Mouse (Mus musculus) layer of hippocampus, postnatal 25 days (tissue): ENCODE data around the gene Ralgps1. TPM values are rescaled to one million over a fixed set of nuclear protein-coding genes. Genes with fewer than 3 reads are reported as not detected.
A peak's percentile ranks its signal among the peaks of the same experiment; 100 is the strongest.

Source experiments
- DNase-seq, 2 experiments: peaks; one replicate each; pipeline ENCODE4 v3.0.0; 2022; ENCODE audit warnings: mixed read lengths in 2 of 2, low spot score in 1 of 2; ENCODE audit errors: extremely low spot score in 1 of 2
- total RNA-seq, 2 experiments: library from RNA; stranded (reverse); gene quantifications; 2 replicates each; pipeline ENCODE4 v1.2.3; 2021

Gene Ralgps1
- total RNA-seq, 2 experiments from 2014 or later, result 53.9 to 63.2 TPM

DNA sequence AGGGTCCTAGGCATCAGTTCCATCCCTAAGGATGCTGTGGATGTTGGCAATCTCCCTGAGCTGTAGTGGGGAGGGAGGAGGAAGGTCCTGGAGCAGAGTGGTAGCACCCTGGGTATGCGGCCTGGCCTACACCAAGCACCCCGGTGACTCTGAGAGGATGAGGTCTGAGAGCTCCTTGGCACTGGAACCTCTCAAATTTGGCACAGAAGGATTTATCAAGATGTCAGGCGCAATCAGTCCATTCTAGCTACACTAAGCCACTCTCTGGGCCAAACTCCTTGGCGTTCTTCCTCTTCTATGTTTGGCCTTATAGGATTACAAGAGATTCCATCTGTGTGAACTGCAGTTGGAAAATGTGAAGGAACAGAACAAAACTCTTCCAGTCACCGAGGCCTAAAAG, 82.4 kb downstream of the Ralgps1 start:
- DNase-seq, result no peak

DNA sequence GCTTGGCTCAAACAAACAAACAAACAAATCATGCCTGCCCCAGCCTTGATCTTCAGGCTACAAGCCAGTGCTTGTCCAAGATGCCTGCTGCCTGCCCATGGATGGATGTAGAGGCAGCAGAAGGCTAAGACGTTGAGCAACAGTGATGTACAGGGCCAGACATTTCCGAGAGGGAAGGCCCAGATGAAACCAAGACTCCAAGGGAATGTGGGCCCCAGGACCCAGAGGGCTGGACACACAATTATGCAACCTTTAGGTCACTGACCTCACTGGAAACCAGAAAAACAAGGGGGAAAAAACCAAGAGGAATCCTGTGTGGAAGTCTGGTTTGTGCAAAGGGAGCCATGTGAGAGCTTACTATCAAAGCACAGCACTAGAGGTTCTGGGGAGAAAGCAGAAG, 87.6 kb downstream of the Ralgps1 start:
- no peak for DNase-seq

DNA sequence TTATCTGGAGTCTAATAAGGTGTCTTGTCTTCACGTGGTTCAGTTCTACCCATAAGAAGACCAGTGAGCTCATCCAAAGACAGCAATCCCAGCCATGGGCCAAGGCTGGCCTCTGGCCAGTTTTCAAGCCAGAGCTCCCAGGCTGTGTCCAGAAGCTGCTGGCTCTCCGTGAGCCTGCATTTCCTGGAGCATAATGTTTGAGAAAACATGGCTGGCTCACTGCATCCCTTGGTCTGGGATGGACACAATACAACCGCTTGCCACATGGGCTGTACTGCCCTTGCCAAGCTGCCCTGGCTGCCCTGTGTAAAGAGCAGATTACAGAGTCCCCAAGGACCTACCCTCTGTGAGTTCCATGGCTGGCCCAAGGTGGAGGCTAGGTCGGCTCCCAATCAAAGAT, 88.4 kb downstream of the Ralgps1 start:
- DNase-seq, result no peak

DNA sequence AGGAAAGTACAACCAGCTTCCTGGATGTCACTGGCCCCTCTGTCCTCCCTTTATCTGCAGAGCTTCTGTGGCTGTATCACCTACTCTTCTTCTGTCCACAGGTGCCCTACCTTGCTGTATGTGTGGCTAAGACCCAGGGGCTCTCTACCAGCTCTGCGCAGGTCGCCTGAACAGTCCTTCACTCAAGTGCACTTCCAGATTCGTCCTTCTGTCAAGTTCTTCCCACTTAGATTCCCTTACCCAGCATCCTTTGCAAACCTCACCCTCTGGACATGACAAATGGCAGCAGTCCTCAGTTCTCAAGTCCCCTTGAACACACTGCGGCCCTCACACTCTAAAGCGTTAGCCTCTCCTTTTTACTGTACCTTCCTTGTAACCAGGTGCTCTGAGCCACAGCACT, 89.5 kb downstream of the Ralgps1 start:
- DNase-seq, result no peak

DNA sequence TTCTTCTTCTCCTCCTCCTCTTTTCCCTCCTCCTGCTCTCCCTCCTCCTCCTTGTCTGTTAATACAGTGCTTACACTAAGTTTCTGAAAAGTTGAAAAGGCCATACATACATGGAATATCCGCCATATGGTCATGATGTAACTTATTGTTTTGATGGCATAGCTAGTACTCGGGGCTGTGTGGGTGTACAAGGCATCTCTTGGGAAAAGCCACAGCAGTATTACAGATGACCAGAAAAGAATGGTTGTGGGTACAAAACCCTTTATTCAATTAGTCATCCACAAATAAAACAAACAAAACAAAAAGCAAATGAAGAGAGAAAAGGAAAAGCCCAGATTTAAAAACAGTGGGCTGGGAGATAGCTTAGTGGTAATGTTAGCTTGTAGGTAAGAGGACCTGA, 90.8 kb downstream of the Ralgps1 start:
- DNase-seq, result no peak

DNA sequence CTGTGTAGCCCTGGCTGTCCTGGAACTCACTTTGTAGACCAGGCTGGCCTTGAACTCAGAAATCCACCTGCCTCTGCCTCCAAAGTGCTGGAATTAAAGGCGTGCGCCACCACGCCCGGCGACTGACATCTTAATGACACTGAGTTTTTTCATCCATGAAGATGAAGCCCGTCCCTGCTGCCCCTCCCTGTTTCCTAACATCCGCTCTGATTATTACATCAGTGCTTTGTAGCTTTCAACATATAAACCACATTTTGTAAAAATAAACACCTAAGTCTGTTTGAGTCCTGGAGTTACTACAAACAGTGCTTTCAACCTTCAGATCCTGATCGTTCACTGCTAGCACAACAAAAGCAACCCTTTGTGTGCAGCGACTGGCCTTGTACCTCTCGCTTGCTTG, 91.5 kb downstream of the Ralgps1 start:
- no peak for DNase-seq

DNA sequence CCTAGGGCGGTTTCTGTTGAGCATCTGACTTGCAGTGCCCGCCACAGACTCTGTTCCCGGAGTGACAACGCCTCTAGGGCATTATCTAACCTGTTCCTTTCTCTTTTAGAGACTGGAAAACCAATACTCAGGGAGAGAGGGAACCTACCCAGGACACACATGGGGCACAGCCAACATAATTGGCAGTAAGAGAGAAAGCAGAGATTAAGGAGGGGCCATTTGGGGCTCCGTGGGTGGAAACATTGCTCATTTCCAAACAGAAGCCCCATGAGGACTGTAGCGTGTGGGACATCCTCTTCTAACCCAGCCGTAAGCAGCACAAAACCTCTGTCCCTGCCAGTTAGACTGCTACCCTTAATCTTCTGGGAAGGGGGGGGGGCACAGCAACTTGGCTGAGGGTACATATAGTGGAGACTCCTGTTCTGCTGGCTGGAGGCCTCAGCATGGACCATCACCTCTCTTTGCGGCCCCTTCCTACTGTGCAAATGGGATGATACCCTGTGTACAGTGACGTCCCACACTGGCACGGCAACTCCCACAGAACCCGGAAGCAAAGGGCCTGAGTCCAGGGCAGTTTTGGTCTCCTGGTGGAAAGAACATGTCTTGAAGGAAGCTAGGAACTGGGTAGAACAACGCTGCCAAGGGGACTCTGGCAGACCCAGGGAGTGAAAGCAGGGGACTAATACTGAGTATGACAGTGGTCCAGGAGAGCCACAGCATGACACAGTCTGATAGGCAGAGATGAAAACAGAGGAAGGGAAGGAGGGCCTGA, 96.4 kb downstream of the Ralgps1 start:
- DNase-seq, result no peak

DNA sequence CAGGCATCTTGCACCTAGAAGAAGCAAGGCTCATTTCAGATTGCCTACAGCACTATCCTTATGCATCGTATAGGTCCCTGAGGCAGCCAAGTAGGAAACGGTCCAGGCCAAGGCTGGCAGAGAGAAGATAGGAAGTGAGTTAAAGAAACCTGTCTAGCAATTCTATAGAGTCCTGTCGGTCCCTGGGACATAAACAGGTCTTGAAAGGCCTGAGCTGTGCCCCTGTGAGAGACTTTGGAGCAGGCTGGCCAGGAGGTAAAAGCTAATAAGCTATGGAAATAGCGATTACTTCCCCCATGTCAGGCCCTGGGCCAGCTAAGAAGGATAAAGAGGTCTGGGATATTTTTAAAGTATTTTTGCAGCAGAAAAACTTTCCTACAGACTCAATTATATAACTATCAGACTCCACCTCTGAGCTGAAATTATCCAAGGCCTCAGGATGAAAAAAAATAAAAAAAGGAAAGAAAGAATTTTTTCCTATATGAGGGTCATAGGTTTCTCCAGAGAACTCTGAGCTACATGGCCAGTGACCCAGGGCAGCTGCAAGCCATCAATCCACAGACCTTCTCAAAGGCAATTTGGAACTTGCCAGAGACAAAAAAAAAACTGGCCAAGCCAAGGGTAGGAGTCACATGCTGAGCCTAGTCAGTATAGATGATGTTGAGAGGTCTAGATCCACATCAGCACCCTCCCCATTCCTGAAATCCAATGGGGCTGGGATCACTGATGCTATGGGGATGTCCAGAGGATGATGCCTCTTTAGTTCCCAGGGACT, 98.4 kb downstream of the Ralgps1 start:
- no peak for DNase-seq

DNA sequence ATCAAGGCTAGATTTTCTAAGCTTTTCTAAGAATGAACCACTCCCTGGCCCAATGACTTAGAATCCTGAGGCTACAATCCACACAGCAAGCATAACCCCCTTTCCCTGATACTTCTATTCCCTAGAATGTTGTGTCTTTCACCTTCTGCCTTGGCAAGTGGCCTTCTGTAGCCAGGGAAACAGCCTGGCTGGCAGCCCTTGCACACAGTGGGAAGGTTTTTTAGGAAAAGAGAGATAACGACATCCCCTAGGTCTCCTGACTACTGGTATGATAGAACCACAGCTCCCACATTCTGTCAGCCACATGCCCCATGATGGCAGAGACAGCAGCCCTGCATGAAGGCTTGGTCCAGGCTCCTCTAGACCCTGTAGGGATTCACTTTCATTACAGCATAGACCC, 99.8 kb downstream of the Ralgps1 start:
- no peak for DNase-seq

DNA sequence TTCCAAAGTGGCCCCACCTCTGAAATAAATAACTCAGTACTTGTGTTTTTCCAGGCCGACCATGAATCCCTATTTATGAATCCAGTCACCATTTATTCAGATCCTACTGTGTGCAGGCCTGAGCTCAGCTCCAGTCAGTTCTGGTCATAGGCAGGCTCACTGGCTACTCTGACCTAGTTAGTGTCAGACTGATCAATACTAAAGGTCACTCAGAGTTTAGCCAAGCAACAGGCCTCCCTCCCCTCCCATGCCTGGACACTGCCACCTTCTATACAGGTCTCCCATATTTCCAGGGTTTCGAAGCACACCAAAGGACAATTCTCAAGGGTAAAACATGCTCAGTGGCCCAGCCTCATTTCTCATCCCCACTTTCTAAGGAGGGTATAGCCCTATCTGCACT, 100.7 kb downstream of the Ralgps1 start:
- DNase-seq, result no peak

DNA sequence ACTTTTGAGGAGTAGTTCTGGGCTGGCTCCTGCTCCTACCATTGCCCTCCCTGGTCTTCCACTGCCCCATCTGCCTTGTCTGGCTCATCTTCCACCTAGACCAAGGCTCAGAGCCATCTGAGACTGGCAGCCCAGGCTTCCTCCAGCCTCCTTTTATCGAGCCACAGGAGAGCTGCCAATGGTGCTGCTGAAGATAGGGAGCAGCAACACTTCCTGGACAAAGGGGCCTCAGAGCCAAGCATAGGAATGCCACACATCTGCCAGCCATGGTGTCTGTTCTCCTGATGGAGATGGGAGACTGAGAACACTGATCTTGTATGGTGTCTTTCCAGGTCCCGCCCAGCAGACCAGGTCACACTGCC, 102.2 kb downstream of the Ralgps1 start:
- DNase-seq, result no peak

DNA sequence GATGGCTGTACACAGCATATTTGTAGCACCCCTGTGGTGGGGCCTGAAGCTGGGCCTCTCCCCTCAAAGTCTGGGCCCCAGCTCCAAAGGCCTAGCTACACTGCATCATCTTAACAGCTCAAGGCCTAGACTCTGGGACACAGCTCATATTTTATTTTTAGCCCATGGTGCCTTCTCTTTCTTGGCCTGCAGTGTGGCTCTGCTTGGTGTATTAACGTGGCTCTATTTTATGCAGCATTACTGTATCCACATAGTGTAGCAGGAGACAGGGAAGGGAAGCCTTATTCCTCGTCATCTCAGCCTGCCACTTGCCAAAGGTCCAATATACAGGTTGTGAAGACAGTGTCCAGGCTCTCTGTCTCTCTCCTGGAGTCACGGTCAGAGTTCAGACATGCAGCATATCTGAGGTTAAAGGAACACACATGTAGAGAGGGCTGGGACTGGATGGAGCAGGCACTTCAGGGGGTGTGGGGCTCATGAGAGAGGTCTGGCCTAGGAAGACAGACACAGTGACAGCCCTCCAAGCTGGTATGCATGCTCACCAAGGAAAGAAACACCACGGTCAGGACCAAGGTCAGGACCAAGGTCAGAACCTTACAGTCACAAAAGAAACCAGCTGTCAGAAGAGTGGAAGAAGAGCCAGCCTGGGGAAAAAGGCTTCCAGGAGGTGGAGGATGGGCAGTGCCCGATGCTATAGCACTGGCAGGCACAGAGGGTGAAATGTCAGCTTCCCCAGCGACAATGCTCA, 102.7 kb downstream of the Ralgps1 start:
- no peak for DNase-seq

DNA sequence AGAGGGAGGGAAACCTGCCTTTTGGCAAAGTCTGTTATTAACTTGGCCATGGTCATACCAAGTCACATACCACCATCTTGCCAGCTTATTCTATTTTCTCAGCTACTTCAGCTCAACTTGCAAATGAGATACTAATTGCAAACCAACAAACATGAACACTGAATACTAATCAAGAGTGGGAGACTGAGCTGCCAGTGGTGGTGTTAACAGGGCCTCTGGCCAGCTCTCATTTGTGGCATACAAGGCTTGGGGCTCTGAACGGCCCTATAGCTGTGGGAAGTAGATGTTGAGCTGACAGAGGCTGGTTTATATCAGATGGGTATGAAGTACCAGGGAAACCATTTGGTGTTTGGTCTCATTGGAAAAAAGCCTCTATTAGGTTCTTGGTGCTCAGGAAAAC, 104.2 kb downstream of the Ralgps1 start:
- DNase-seq, result no peak

DNA sequence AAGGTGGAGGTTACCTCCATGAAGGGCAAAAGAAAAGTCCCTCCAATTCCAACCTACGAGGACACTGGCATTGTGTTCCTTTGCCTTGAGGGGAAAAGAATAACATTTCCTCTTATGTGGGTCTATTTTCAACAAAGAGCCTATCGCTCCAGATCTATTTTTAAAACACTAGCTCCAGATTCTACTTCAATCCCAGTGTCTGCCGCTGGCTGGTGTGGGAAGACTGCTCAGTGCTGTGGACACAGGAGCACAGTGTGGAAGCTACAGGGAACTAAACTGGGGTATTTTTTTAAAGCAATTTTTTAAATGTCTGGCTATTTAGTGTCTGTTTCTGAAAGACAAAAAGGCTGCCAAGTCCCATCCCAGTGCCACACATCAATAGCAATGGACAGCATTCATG, 105.5 kb downstream of the Ralgps1 start:
- no peak for DNase-seq

DNA sequence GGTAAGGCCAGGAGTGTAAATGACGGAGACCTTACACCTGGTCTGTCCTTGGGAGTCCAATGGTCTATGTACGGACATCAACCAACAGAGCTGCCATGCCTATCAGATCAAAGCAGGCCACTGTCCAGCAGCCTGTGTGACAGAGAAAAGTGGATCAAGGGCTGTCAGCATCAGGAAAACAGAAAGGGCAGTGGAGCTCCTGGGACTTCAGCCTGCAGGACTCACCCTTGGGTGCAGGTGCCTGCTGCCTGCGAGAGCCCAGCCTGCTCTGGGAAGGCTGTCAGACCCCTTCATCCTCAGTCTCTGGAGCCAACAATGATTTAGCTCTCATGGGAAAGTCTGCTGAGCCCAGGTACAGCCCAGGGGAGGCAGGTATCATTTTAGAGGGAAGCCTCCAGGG, 109.8 kb downstream of the Ralgps1 start:
- no peak for DNase-seq

DNA sequence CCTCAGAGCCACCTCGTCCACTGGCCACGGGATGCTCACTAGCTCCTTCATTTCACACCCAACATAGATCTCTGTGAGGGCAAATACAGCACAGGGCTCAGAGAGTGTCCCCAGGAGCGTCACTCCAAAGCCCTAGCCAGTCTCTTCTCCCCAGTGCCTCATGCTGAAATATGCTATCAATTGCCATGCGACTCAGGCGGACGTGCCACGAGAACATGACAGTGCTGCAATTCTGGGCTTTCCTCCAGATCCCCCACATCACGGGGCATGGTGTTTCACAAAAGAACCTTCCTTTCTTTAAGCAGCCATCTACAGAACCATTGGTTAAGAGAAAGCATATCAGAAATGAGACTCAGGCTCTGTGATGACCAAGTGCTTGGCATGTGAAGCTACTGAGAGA, 110.5 kb downstream of the Ralgps1 start:
- peak in 1 of 2 experiments; percentile 42 for DNase-seq

DNA sequence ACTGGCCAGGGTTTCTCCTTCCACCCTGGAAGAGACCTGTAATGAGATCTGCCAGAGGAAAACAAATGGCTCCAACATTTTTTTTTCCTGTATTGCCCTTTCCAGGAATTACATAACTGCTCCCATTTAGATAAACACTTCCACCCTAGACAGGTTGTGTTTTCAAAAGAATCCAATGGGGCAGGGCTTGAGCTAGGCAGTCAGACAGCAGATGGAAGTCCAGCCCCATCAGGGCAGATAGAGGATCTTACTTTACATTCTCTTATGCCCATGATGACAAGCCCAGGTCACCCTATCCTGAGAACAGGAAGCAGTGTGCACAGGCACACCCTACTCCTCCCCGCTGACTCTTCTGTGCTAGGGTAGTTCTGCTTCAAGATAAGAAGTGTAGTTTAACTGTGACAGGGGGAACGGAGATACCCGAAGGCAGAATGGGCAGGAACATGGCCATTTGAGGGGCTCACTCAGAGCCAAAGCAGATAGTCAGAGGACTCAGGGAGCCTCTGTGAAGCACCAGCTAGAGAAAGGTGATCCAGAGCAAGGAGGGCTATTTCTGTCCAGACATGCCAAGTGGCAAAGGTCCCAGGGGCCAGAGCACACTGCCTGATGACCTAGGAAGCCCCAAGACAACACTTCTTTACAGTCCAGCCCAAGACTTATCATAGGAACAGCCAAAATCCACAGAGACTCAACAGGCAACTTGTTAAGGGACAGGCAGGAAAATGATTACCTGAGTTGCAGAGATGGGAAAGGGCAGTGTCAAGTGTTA, 114.3 kb downstream of the Ralgps1 start:
- no peak for DNase-seq

DNA sequence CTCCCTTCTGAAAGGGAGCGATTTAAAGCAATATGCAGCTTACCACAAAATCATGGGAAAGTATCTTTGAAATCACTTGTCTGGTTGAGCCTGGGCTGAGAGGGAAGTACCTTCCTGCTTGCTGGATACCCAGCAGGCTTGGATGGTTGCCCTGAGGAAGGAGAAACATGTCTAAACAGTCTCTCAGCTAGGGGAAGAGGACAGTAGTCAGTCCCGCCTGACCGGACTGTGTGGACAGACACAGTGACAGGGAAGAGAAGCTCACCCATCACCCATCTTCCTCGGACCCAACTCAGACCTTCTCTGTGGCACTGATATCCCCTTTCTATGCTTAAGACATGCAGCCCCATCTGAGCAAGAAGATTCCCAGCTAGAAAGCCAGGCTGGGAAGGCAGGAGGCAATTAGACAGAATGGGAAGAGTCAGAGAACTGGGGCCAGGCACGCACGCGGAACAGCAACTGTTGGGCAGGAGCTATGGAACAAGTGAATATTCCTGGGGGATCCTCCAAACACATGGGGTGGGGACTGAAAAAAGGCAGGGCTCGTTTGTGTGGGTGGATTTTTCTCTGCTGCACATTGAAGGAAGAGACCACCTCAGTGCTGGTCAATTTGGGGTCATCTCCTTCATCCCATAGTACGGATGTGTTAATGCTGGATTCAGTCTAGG, 116.8 kb downstream of the Ralgps1 start:
- DNase-seq, result no peak

DNA sequence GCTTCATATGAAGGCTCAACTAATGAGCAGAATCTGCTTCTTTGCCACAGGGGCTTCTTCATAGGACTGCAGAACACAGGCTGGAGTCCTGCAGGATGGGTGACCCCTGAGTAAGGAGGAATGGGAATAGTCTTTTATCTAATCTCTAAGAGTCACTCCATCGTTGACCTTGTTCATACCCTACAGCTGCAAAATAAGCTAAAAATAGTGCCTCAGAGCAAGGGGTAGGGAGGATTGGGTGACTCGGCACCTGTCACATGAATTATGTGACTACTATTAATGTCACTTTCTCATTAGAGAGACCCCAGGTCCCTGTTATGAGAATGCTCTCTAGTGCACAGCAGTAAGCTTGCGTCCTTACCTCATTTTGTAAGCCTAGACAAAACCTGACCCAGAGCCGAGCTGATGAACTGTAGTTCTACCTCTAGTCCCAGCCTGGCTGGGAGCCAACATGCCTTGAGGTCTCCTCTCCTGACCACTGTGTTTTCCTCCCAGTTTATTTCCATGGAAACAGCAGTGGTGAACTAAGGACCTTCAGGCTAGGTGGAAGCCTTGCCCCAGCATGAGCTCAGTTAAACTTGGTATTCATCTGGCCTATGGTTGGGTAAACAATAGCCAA, 117.6 kb downstream of the Ralgps1 start:
- DNase-seq, result no peak

DNA sequence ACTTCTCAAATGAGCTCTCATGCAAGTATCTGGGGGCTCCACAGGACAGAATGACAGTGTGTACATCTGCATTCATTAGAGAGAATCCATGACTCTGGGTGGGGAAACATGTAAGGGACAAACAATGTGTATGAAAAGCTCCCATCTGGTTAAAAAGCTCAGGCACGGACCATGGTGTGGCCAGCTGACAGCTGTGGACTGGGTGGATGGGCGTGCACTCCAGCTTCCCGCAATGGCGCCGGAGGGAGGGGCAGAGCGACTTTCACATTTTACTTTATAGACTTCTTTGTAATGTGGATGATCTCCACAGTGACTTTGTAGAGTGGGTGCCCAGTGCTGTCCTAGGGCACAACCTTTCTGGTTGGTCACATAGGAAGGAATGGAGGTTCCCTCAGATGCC, 118.5 kb downstream of the Ralgps1 start:
- no peak for DNase-seq
